Mouse (Mus musculus): ENCODE data around the gene C1qtnf6.

Gene C1qtnf6

GRCm38 (mm10) chr15:78480991-78481390, 50.2 kb downstream of the C1qtnf6 start:
- no peak for DNase-seq (ENCODE audit: low spot score in 2 of 2)

- DNase-seq (ENCODE audit: low spot score in 2 of 2): no peak
Observed at GRCm38 (mm10) chr15:78480111-78480510, 51.1 kb downstream of the C1qtnf6 start.

- DNase-seq (ENCODE audit: low spot score in 2 of 2): no peak
Observed at GRCm38 (mm10) chr15:78479470-78479869, 51.7 kb downstream of the C1qtnf6 start.

DNA sequence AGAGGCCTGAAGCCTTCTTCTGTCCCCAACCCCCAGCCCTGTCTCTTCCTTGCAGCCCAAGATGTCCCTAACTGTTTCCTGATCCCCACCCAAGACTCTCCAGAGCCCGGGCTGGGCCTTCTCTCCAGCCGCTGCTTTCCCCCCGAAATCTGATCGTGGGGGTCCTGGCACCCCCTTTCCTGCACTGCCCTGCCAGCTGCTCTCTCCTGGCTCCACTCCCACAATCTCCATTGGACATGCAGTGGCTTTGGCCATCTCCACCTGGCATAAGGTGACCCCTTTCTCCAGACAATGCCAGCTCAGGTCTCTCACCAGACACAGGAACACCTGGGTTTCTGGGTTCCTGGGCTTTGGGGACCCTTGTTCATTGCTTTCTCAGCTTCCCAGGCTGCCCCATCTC, 53.1 kb downstream of the C1qtnf6 start:
- no peak for DNase-seq (ENCODE audit: low spot score in 2 of 2)

DNA sequence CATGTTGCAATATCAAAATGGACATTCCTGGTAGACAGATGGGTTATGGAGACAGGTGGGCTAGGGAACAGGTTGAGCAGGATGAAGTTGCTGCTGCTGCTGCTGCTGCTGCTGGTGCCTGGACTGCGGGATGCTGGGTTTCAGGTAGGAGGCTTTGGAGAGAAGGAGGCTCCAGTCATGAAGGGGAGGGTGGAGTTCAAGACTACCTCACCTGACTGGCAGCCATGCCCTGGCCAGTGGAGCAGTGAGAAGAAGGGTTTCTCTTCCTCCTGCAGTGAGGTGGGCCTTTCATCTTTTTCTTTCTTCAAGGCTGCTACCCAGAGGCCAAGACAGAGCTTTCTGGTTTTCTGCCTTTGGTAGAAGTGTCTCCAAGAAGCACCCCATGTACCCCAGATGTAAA, 54.3 kb downstream of the C1qtnf6 start:
- no peak for DNase-seq (ENCODE audit: low spot score in 2 of 2)

GRCm38 (mm10) chr15:78475604-78476031, 55.6 kb downstream of the C1qtnf6 start:
- DNase-seq (ENCODE audit: low spot score in 2 of 2): no peak

DNA sequence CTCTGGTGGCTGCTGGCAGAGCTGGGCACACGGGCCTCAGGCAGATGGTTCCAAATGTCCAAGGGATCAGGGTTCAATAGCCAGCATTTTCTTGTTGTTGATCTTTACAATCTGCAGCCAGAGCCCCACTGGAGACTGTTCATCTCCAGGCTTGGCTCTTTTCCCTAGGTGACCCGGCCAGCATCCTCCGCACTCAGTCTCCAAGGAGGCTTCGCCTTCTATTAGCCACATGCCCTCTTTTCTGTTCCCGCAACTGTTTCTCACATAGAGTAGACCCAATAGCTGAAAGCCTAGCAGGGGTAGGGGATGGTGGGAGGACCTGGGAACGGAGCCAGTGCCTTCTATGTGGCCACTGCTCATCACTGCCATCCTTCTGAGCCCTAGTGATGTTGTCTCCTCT, 57.8 kb downstream of the C1qtnf6 start:
- DNase-seq (ENCODE audit: low spot score in 2 of 2): no peak
